Mouse (Mus musculus): ENCODE data around the gene Olfr122. TPM values are rescaled to one million over a fixed set of nuclear protein-coding genes. Genes with fewer than 3 reads are reported as not detected.

Gene Olfr122
- total RNA-seq (2023): not detected

DNA sequence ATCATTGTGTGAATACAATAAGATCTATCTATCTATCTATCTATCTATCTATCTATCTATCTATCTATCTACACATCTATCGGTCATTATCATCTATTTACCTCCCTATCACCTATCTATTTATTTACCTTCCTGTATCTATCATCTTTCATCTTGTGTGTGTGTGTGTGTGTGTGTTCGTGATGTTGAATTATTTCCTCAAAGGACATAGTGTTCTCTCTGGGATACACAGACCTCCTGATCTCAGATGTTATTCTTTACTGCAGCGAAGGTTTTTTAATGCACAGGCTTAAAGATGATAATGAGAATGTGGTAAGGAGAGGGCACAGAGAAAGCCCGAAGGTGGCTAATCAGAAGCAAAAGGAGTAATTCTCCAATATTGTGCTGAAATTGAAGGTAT is at the start of gene Olfr122:
Gene Olfr122 (plus strand): TSS at position 301 of the 400 bp plus-strand sequence.

GRCm38 (mm10) chr17:37721508-37721907 is 46.9 kb upstream of the Olfr122 start, which contains the start of gene Olfr120:
Gene Olfr120, plus strand, starts transcription at chr17:37721808.

GRCm38 (mm10) chr17:37793229-37793628 is 24.8 kb downstream of the Olfr122 start, which contains the start of gene Olfr123:
Gene Olfr123, plus strand, starts transcription at chr17:37793529.

DNA sequence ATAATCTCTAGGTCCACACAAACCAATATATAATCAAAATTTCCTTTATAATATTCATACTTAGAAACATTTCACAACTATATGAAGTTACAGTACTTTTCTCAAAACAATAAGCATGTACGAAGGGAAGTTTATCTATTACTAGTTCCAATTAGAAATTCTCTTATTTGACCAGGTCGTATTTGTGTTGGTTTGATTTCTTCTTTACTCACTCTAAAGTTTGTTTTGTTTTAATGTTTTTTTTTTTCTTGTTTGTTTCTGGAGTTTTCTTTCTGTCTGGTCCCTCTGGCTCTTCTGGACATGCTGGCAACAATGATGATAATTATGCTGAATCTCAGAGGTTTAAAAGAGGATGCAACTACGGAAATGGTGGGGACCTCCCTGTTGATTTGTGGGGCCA is 31.2 kb downstream of the Olfr122 start, which contains the start of gene Olfr124:
Gene Olfr124 (plus strand): TSS at position 301 of the 400 bp plus-strand sequence.

Other genes starting within 250 kb of the Olfr122 start
- not detected for gene Olfr112, start 199.2 kb upstream of the Olfr122 start, total RNA-seq (2023)
- not detected for gene Olfr113, start 190.9 kb upstream of the Olfr122 start, total RNA-seq (2023)
- not detected for gene Olfr114, start 175.9 kb upstream of the Olfr122 start, total RNA-seq (2023)
- gene Olfr115, start 141.5 kb upstream of the Olfr122 start, total RNA-seq (2023): not detected
- gene Olfr116, start 141.4 kb upstream of the Olfr122 start, total RNA-seq (2023): not detected
- gene Olfr117, start 104.8 kb upstream of the Olfr122 start, total RNA-seq (2023): not detected
- not detected for gene Olfr118, start 101.6 kb upstream of the Olfr122 start, total RNA-seq (2023)
- gene Olfr119, start 72.0 kb upstream of the Olfr122 start, total RNA-seq (2023): not detected
- gene Olfr120, start 46.8 kb upstream of the Olfr122 start, total RNA-seq (2023): not detected
- not detected for gene Olfr121, start 19.8 kb upstream of the Olfr122 start, total RNA-seq (2023)
- not detected for gene Olfr123, start 24.9 kb downstream of the Olfr122 start, total RNA-seq (2023)
- gene Olfr124, start 31.3 kb downstream of the Olfr122 start, total RNA-seq (2023): not detected
- gene Olfr125, start 64.3 kb downstream of the Olfr122 start, total RNA-seq (2023): not detected
- gene Olfr126, start 78.9 kb downstream of the Olfr122 start, total RNA-seq (2023): not detected
- not detected for gene Olfr127, start 131.8 kb downstream of the Olfr122 start, total RNA-seq (2023)
- not detected for gene Olfr128, start 151.9 kb downstream of the Olfr122 start, total RNA-seq (2023)
- not detected for gene Olfr761, start 184.5 kb downstream of the Olfr122 start, total RNA-seq (2023)

All from neutrophil, adult 83 days (primary cell).